Mouse (Mus musculus): ENCODE measurements around the gene Paqr7.
"Not testable (repeated sequence)": the region's sequence is repeated elsewhere in the genome, so short reads cannot be mapped to it uniquely, and the experiment has no call there.

Gene Paqr7

GRCm38 (mm10) chr4:134473764-134474163 lies 22.7 kb upstream of the Paqr7 start:
- DNase-seq: no peak

DNA sequence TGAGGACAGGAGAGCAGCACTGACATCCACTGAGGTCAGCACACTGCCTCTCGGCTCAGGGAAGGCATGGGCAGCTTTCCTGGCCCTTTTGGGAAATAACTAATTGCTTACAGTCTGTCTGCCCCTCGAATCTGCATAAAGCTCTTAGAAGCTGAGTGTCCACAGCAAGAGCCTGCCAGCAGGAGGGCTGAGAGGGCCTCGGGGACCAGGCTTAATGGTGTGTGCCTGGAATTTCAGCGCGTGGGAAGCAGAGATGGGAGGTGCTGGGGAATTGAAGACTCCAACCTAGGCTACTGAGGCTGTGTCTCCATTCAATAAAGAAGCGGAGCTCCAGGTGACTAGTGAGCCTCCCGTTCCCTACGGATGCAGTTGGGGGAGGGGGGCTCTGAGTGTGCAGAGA lies 22.3 kb upstream of the Paqr7 start:
- no peak for DNase-seq

GRCm38 (mm10) chr4:134476899-134477298 lies 19.6 kb upstream of the Paqr7 start:
- peak; percentile 50 for DNase-seq

- DNase-seq: peak; percentile 98 to 99
Observed at GRCm38 (mm10) chr4:134478031-134478430, 18.5 kb upstream of the Paqr7 start.

DNA sequence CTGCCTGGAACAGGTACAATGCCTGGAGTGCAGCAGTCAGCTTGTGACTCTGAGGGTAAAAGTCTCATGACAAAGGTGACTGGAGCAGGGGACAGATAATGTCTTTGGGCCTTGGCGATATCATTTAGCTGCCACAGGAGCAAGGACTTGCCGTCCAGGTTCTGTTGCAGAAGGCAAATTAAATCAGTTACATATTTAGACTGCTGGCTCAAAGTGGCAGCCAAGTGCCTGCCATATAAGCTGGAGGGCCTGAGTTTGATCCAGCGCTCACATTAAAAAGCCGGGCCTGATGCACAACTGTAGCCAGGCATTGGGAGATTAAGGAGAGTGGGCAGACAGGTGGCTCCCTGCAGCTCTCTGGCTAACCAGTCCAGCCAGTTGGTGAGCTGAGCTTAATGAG lies 16.7 kb upstream of the Paqr7 start:
- DNase-seq: no peak

- peak; percentile 86 to 91 for DNase-seq
Observed at GRCm38 (mm10) chr4:134480864-134481263, 15.6 kb upstream of the Paqr7 start.

DNA sequence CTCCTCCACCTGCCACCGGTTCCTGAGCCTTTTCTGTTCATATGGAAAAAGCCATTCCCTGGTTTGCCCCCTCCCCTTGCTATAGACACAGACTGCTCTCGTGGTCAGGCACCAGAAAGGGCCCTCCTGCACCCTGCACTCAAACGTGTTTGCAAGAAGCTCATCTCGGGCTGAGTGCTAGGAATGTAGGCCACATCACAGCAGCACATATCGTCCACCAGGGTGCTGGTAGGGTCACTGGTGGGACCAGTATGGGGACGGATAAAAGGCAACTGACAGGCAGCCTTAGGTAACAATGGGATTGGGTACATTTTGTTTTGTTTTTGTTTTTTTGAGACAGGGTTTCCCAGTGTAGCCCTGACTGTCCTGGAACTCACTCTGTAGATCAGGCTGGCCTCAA lies 15.2 kb upstream of the Paqr7 start:
- no peak for DNase-seq

- DNase-seq: no peak
Observed at GRCm38 (mm10) chr4:134482442-134482841, 14.1 kb upstream of the Paqr7 start.

GRCm38 (mm10) chr4:134483078-134483688 lies 13.3 kb upstream of the Paqr7 start:
- no peak for DNase-seq

- peak in 1 of 2 experiments; percentile 49 for DNase-seq
Observed at GRCm38 (mm10) chr4:134483696-134484095, 12.8 kb upstream of the Paqr7 start.

DNA sequence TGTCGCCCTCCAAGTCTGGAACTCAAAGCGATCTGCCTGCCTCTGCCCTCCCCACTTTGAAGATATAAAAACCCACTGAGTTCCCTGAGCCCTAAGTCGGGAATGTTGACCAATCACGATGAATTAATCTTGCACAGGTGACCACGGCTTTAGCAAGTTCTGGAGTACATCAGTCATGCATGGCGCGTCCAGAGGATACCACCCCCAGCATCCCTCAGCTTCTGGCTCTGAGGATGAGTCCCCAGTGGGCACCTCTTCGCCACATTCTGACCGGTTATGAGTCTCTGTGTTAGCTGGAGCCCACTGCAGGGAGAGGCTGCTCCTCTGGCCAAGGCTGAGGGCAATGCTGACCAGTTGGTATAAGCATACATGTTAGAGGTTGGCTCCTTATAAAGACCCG lies 12.3 kb upstream of the Paqr7 start:
- no peak for DNase-seq

DNA sequence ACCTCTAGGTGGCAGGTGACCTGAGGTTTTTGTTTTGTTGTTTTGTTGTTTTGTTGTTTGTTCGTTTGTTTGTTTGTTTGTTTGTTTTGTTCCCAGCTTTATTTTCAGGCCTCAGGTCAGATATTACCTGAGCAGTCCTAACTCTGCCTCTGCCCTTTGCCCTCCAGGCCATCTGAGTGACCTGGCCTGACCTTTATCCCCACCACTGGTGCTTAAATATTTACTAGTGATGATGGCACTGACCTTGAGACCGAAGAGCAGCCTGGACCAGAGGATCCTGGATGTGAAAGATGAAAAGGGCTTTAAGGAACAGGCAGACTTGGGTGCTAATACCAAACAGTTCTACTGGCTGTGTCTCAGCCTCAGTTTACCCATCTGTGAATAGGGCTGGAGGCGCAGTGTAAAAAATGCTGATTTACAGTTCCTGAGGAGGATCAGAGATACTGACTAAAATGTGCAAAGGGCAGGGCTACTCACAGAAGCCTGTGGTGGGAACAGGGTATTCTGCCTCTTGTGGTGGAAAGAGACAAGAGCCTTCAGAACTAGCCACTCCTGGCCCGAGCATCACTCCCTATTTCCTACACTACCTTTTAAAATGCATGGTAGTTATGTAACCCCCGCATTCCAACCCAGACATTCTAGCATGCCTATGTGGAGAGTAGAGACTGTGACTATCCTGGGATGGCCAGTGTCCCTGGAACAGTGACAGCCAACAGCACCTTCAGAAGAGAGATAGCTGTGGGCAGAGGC lies 11.2 kb upstream of the Paqr7 start:
- no peak for DNase-seq

- DNase-seq: no peak
Observed at GRCm38 (mm10) chr4:134488211-134488610, 8.3 kb upstream of the Paqr7 start.

DNA sequence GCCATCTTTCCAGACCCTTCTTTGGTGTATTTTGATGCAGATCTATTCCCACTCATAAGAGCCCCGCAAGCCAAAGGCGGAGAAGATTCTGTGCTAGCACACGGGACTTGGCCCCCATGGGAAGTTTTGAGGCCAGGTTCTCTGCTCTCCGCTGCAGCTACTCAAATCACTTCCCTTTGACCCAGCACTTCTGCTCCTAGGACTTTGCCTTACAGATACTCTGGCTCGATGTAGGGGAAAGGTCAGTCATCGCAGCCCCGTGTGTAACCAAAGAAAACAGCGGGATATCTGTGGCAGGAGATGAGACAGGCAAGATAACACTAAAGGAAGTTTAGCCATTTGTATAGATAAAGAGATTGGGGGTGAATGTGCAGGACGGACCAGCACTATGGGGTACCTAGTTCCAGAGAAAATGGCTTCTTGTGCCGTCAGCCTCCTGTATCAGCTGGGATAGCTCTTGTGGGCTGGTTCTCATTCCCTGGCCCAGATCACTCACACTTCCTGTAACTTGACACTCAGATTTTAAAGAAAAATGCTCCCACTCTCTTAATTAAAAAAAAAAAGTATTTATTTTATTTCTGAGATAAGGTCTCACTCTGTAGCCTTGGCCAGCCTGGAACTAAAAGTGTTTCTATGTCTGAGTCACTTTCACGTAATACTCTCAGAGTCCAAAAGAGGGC lies 6.4 kb upstream of the Paqr7 start:
- no peak for DNase-seq

DNA sequence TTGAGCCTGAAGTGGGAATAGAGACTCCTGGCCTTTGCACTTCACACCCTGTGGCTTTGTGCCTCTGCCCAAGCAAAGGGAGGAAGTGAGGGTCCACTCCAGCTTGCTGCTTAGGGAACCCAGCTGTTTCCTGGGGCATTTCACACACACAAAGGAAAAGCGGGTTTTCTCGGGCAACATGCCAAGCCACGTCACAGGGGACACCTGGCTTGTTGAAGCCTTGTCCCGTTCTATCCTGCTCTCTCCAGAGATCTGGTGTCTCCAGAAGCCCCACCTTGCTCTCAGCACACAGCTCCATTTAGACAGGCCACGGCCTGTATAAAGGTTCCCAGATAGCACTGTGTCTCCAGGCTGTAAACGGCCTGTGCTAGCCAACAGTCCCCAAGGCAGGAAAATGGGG lies 4.8 kb upstream of the Paqr7 start:
- no peak for DNase-seq

GRCm38 (mm10) chr4:134494161-134494560 lies 2.3 kb upstream of the Paqr7 start:
- DNase-seq: not testable (repeated sequence)

DNA sequence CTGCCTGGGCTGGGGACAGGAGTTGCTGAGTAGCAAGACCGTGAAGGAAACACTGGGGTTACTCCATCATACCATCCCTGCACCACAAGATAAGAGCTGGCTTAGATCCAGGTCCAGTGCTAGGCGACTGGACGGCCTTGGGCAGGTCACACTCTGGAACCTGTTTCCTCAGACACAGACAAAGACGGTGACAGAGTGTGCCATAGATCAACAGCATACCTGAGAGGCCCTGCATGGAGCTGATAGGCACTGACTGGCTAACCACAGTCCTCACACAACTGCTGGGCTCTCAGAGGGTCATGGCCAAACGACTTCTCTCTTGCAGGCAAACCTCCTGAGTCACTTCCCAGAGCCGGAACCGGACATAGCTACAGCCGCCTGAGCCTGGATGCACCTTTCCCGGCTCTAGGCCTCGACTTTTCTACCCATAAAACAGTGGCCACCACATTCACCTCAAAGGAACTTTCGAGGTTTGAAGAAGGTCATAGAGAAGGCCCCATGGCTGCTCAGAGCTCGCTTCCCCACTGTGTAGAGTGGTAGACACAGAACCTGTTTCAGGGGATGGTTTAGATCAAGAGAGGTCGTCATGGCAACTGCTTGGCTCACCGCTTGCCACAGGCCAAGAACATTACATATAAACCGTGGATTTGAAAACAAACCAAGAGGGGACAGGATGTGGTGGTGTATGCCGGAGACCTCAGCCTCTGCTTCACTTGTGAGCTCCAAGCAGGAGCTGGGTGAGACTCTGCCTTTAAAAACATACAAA lies 1.5 kb upstream of the Paqr7 start:
- DNase-seq: no peak

DNA sequence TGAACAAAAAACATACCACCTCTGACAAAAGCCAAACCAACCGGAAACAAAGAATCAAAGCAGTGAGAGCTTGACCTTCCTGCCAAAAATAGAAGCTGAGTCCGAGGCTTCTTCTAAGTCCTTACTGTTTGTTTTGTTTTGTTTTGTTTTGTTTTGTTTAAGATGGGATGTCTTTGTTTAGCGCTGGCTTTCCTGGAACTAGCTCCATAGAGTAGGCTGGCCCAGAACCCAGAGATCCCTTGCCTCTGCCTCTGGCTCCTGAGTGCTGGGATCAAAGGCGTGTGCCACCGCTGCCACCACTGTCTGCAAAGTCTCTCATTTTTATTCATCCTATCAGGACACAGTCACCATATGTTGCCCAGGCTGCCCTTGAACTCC lies 962 bp upstream of the Paqr7 start:
- no peak for DNase-seq

- no peak for DNase-seq
Observed at GRCm38 (mm10) chr4:134497223-134497622, 726 bp downstream of the Paqr7 start.

- DNase-seq: no peak
Observed at GRCm38 (mm10) chr4:134497986-134498731, 1.7 kb downstream of the Paqr7 start.

GRCm38 (mm10) chr4:134498983-134499382 lies 2.5 kb downstream of the Paqr7 start:
- not testable (repeated sequence) for DNase-seq

GRCm38 (mm10) chr4:134501095-134501494 lies 4.6 kb downstream of the Paqr7 start:
- no peak for DNase-seq
